Mouse (Mus musculus) urinary bladder, postnatal 14 days (tissue): Measurements from ENCODE around the gene Gm20479.

ENCODE experiments used
- DNase-seq: peaks from one replicate; pipeline ENCODE4 v3.0.0; 2021; ENCODE audit warnings: low spot score

Gene Gm20479

DNA sequence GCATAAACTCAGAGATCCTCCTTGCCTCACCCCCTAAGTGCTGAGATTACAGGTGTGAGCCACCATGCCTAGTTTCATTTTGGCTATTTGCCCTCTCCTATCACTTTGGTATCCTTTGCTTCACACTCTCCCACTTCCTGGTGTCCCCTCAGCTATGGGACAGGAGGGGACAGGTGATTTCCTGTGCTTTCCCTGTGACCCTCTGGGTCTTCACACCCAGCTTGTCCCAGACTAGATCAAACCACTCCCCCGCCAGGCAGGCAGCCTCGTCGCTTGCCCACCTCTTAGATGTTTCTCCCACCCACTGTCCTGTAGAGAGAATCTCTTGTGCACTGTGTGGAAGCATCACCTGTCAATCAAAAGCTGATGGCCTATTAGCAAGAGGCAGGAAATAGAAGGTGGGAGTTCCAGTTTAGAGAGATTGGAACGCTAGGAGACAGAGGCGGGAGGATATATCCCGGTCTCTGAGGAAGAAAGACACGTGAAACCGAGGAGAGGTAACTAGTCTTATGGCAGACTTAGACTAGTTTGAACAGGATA, 46.2 kb downstream of the Gm20479 start:
- DNase-seq, result no peak

DNA sequence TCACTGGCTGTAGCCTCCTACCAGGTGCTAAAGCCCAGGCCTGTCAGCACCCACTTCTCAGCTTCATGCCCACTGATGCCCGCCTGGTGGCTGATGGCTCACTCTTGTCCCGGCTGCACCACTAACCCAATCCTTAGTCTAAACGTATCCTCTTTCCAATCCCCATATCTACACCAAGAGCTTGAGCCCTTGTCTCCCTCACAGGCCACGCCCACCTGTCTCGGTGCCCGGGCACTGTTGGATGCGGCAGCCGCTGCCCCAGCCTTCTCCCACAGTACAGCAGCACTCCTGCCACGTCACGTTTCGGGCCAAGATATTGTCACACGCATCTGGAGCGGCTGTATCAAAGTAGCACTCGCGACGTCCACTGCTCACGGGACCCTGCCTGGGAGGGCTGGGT, 46.9 kb downstream of the Gm20479 start:
- DNase-seq, result peak; percentile 74

- no peak for DNase-seq
These were observed 47.4 kb downstream of the Gm20479 start for GRCm38 (mm10) chr7:27309832-27310231.

GRCm38 (mm10) chr7:27308821-27309549, 48.2 kb downstream of the Gm20479 start:
- DNase-seq, result peak; percentile 66

GRCm38 (mm10) chr7:27307551-27307950, 49.7 kb downstream of the Gm20479 start:
- no peak for DNase-seq

DNA sequence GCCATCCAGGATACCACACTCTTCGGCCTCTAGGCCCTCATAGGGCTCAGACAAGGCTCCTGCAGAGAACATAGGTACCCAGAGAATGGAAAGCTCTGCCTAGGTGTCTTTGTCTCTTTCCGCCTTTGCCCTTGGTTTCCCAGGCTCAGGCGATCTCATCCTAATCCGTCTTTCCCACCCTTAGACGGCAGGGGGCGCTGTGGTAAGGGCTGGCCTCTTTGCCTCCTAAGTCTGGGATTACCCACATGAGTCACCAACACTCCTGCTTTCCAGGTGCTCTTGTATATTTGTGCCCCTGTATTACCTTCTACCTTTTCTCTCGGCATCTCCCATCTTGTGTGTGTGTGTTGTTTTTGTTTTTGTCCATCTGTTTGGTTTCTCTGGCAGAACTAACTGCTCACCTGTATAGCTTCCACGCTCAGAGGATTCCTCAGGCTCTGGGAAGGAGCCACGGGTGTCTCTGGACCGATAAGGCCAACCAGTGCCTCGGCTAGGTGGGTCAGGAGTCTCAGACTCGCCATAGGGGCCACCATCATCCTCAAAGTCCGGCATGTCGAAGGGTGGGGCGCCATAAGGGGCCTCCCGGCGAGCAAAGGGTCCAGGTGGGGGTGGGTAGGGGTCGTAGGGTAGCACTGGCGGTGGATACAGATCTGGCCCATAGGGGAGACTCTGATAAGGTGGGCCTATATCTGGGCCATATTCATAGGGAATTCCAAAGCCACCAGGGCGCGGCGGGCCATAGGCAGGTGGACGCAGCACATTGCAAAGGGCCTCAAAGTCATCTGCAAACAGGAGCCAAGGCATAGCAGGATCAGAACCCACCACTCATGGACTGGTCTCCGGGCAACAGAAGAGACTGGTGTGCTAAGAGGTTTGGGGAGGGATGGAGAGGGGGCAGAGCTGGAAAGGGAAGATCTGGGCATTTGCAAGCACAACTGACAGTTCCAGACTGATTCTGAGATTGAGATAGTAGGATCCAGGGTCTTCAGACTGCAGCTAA, 50.8 kb downstream of the Gm20479 start:
- DNase-seq, result peak; percentile 62

DNA sequence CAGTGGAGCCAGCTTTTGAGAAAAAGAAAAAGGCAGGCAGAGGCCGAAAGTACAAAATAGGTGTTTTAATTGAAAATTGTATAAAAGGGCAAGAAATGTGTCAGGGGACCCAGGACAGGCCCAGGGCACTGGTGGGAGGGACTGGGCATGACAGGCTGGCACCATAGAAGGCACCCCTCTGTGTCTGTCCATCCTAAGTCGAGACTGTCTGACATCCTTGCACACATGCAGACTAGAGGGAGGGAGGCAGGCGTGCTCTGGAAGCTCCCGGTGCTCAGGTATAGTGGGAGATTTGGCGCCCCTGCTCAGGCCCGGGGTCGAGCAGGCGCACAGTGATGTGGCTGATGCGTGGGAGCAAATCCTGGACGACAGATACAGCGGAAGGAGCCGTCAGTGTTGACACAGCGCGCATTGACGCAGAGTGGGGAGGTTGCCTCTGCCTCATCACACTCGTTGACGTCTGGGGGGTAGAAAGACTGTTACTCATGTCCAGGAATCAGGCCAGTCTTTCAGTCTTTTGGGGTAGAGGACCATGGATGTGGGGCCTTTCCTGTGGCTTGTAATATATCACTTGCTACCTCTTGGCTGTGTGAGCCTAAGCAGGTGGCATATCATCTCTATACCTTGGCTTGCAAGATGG, 52.0 kb downstream of the Gm20479 start:
- DNase-seq, result no peak
